Mouse (Mus musculus) adipocyte (in vitro differentiated cells): ENCODE measurements around the gene Uqcrfs1.

Experiments
- DNase-seq: peaks from one replicate; pipeline ENCODE4 v3.0.0-alpha.2; 2016; ENCODE audit warnings: low spot score

Gene Uqcrfs1

GRCm38 (mm10) chr13:30544856-30545604 is at the start of gene Uqcrfs1:
Gene Uqcrfs1, minus strand, starts transcription at chr13:30545362.
- DNase-seq: peak; percentile 97

- DNase-seq: no peak
These were observed 40.6 kb upstream of the Uqcrfs1 start for GRCm38 (mm10) chr13:30585786-30586185.

- no peak for DNase-seq
These were observed 37.4 kb upstream of the Uqcrfs1 start for GRCm38 (mm10) chr13:30582541-30582940.

- no peak for DNase-seq
These were observed 33.6 kb upstream of the Uqcrfs1 start for GRCm38 (mm10) chr13:30578806-30579205.

GRCm38 (mm10) chr13:30576819-30577218 is 31.7 kb upstream of the Uqcrfs1 start:
- DNase-seq: no peak

GRCm38 (mm10) chr13:30572971-30573370 is 27.8 kb upstream of the Uqcrfs1 start:
- DNase-seq: no peak

GRCm38 (mm10) chr13:30570182-30570581 is 25.0 kb upstream of the Uqcrfs1 start:
- no peak for DNase-seq

- DNase-seq: no peak
These were observed 22.4 kb upstream of the Uqcrfs1 start for GRCm38 (mm10) chr13:30567571-30567970.

GRCm38 (mm10) chr13:30566767-30567166 is 21.6 kb upstream of the Uqcrfs1 start:
- peak; percentile 67 for DNase-seq

- no peak for DNase-seq
These were observed 15.4 kb upstream of the Uqcrfs1 start for GRCm38 (mm10) chr13:30560603-30561002.

GRCm38 (mm10) chr13:30560052-30560451 is 14.9 kb upstream of the Uqcrfs1 start:
- no peak for DNase-seq

- no peak for DNase-seq
These were observed 12.6 kb upstream of the Uqcrfs1 start for GRCm38 (mm10) chr13:30557751-30558150.

GRCm38 (mm10) chr13:30553051-30553587 is 8.0 kb upstream of the Uqcrfs1 start:
- DNase-seq: peak; percentile 54

GRCm38 (mm10) chr13:30549339-30549738 is 4.2 kb upstream of the Uqcrfs1 start:
- no peak for DNase-seq

- DNase-seq: peak; percentile 91
These were observed 3.7 kb upstream of the Uqcrfs1 start for GRCm38 (mm10) chr13:30548835-30549234.

GRCm38 (mm10) chr13:30530761-30531160 is 14.4 kb downstream of the Uqcrfs1 start:
- DNase-seq: peak; percentile 81

GRCm38 (mm10) chr13:30524961-30525360 is 20.2 kb downstream of the Uqcrfs1 start:
- peak; percentile 91 for DNase-seq

- DNase-seq: no peak
These were observed 21.2 kb downstream of the Uqcrfs1 start for GRCm38 (mm10) chr13:30523971-30524370.

- DNase-seq: no peak
These were observed 21.8 kb downstream of the Uqcrfs1 start for GRCm38 (mm10) chr13:30523246-30523891.

GRCm38 (mm10) chr13:30521282-30521902 is 23.8 kb downstream of the Uqcrfs1 start:
- no peak for DNase-seq

GRCm38 (mm10) chr13:30518191-30518590 is 27.0 kb downstream of the Uqcrfs1 start:
- DNase-seq: peak; percentile 62

- DNase-seq: no peak
These were observed 37.5 kb downstream of the Uqcrfs1 start for GRCm38 (mm10) chr13:30507651-30508050.
